Mouse (Mus musculus) hindbrain, embryonic 15.5 days (tissue): ENCODE data around the gene Tssc4. TPM values are rescaled to one million over a fixed set of nuclear protein-coding genes. Genes with fewer than 3 reads are reported as not detected.

Experiments used
- ATAC-seq: fragments of 200-750 bp; cut with Nextera tagmentation; 2 replicates; pipeline ENCODE4 v1.8.0; 2017; ENCODE audit warnings: low read depth, moderate number of reproducible peaks, moderate TSS enrichment; ENCODE audit not compliant: low FRiP score
- H3K27ac ChIP-seq: fragments of 300-500 bp; sonication (generic); replicated peaks from 2 replicates; pipeline ENCODE4 v1.5.1; 2015; ENCODE audit warnings: mild to moderate bottlenecking, inconsistent platforms
- H3K27me3 ChIP-seq: fragments of 300-500 bp; sonication (generic); 2 replicates; pipeline ENCODE4 v1.6.1; 2015; ENCODE audit warnings: control low read depth, inconsistent platforms
- H3K36me3 ChIP-seq: fragments of 300-500 bp; sonication (generic); 2 replicates; pipeline ENCODE4 v1.6.1; 2015; ENCODE audit warnings: control low read depth, inconsistent platforms
- H3K4me1 ChIP-seq: fragments of 300-500 bp; sonication (generic); replicated peaks from 2 replicates; pipeline ENCODE4 v1.6.1; 2015; ENCODE audit warnings: control low read depth, inconsistent platforms
- H3K4me2 ChIP-seq: fragments of 300-500 bp; sonication (generic); 2 replicates; pipeline ENCODE4 v1.6.1; 2015; ENCODE audit warnings: moderate library complexity, mild to moderate bottlenecking, inconsistent platforms
- H3K4me3 ChIP-seq: fragments of 300-500 bp; sonication (generic); 2 replicates; pipeline ENCODE4 v1.5.1; 2015; ENCODE audit warnings: mild to moderate bottlenecking, inconsistent platforms
- H3K9ac ChIP-seq: fragments of 300-500 bp; sonication (generic); 2 replicates; pipeline ENCODE4 v1.6.1; 2015; ENCODE audit warnings: inconsistent platforms
- H3K9me3 ChIP-seq: fragments of 300-500 bp; sonication (generic); 2 replicates; pipeline ENCODE4 v1.6.1; 2016; ENCODE audit warnings: control low read depth, inconsistent platforms
- WGBS: fragments of 180-500 bp; shearing (Covaris S2); methylation state at CpG from one replicate; pipeline ENCODE4 v1.1.7; 2015; 5-methylcytosine and 5-hydroxymethylcytosine counted together
- polyA plus RNA-seq: library from polyadenylated mRNA; unstranded; fragments of >200 nt; fragmentation: Nextera tagmentation; extraction: Ambion mirVana; gene quantifications from 2 replicates; pipeline ENCODE4 v1.2.1, GENCODE M21; 2015

The Tssc4 gene
- polyA plus RNA-seq, 1 experiment from 2014 or later, result 99.2 TPM

GRCm38 (mm10) chr7:143119826-143120225 is 50.8 kb downstream of the Tssc4 start:
- no peaks in the 10 kb centered on the region for H3K27me3 ChIP-seq
- no peaks in the 10 kb centered on the region for H3K9me3 ChIP-seq
- no peaks in the 10 kb centered on the region for H3K36me3 ChIP-seq
- H3K9ac ChIP-seq, result no peak overlapping the region
- peaks cover 8% of the 10 kb centered on the region for H3K4me1 ChIP-seq
- ATAC-seq, result no peak
- H3K4me2 ChIP-seq, result no peak overlapping the region
- no peak overlapping the region for H3K27ac ChIP-seq
- H3K4me3 ChIP-seq, result no peak overlapping the region
- 73% methylated on average over 3 of the region's 3 CpGs for WGBS

Other genes starting within 250 kb of the Tssc4 start
- gene Th, start 138.1 kb upstream of the Tssc4 start, polyA plus RNA-seq, result 10.7 and 11.0 TPM in 2 replicates
- gene Ascl2, start 100.0 kb upstream of the Tssc4 start, polyA plus RNA-seq, result 0.70 and 1.1 TPM in 2 replicates
- gene Tspan32, start 64.2 kb upstream of the Tssc4 start, polyA plus RNA-seq, result 0.31 and 1.00 TPM in 2 replicates
- 439 and 445 TPM in 2 replicates for gene Cd81, start 16.5 kb upstream of the Tssc4 start, polyA plus RNA-seq
- gene Trpm5, start 25.4 kb downstream of the Tssc4 start, polyA plus RNA-seq, result 1.8 and 2.7 TPM in 2 replicates
- gene Kcnq1, start 37.1 kb downstream of the Tssc4 start, polyA plus RNA-seq, result 1.1 and 1.5 TPM in 2 replicates